Mouse (Mus musculus) A20 (cell line): ENCODE measurements around the gene Fam209.

ENCODE experiments used
- DNase-seq: peaks from one replicate; pipeline ENCODE4 v3.0.0-alpha.2; 2011; ENCODE audit warnings: low read depth, low spot score

Fam209 gene

GRCm38 (mm10) chr2:172472318-172472717 lies at the start of gene Fam209:
Gene Fam209, plus strand, starts transcription at chr2:172472520.
- DNase-seq: no peak

GRCm38 (mm10) chr2:172430609-172431008 lies 41.7 kb upstream of the Fam209 start:
- no peak for DNase-seq

GRCm38 (mm10) chr2:172433746-172434145 lies 38.6 kb upstream of the Fam209 start:
- DNase-seq: peak; percentile 41

- DNase-seq: no peak
These were observed 34.9 kb upstream of the Fam209 start for GRCm38 (mm10) chr2:172437371-172437952.

- peak; percentile 99 for DNase-seq
These were observed 32.3 kb upstream of the Fam209 start, which contains the start of gene Rtf2 for GRCm38 (mm10) chr2:172439843-172440639. Gene Rtf2, plus strand, starts transcription at chr2:172440556.

- no peak for DNase-seq
These were observed 31.7 kb upstream of the Fam209 start for GRCm38 (mm10) chr2:172440640-172441005.

GRCm38 (mm10) chr2:172441176-172441575 lies 31.1 kb upstream of the Fam209 start:
- peak; percentile 51 for DNase-seq

GRCm38 (mm10) chr2:172445617-172446016 lies 26.7 kb upstream of the Fam209 start:
- DNase-seq: no peak

- DNase-seq: peak; percentile 31
These were observed 25.0 kb upstream of the Fam209 start for GRCm38 (mm10) chr2:172447317-172447716.

- no peak for DNase-seq
These were observed 24.0 kb upstream of the Fam209 start for GRCm38 (mm10) chr2:172448329-172448728.

GRCm38 (mm10) chr2:172450640-172451039 lies 21.7 kb upstream of the Fam209 start:
- DNase-seq: no peak

- DNase-seq: no peak
These were observed 20.3 kb upstream of the Fam209 start for GRCm38 (mm10) chr2:172452031-172452430.

- DNase-seq: no peak
These were observed 19.9 kb upstream of the Fam209 start for GRCm38 (mm10) chr2:172452458-172452857.

GRCm38 (mm10) chr2:172458496-172458895 lies 13.8 kb upstream of the Fam209 start, which contains the start of gene Gcnt7:
Gene Gcnt7, minus strand, starts transcription at chr2:172458596.
- no peak for DNase-seq

- DNase-seq: no peak
These were observed 11.7 kb upstream of the Fam209 start for GRCm38 (mm10) chr2:172460647-172461046.

- DNase-seq: no peak
These were observed 9.5 kb upstream of the Fam209 start for GRCm38 (mm10) chr2:172462813-172463212.

GRCm38 (mm10) chr2:172466427-172467132 lies 5.7 kb upstream of the Fam209 start:
- DNase-seq: no peak

GRCm38 (mm10) chr2:172467206-172467605 lies 5.1 kb upstream of the Fam209 start:
- no peak for DNase-seq

GRCm38 (mm10) chr2:172468346-172468819 lies 3.9 kb upstream of the Fam209 start:
- DNase-seq: no peak

- no peak for DNase-seq
These were observed 1.3 kb downstream of the Fam209 start for GRCm38 (mm10) chr2:172473591-172473990.

GRCm38 (mm10) chr2:172474970-172475369 lies 2.6 kb downstream of the Fam209 start:
- peak; percentile 56 for DNase-seq

- DNase-seq: peak; percentile 11
These were observed 4.5 kb downstream of the Fam209 start for GRCm38 (mm10) chr2:172476707-172477260.
